Mouse (Mus musculus): ENCODE measurements around the gene Ly86. TPM values are rescaled to one million over a fixed set of nuclear protein-coding genes. Genes with fewer than 3 reads are reported as not detected.

Gene Ly86
- total and polyA plus RNA-seq, 3 experiments: not detected

- no peaks in the 10 kb centered on the region for H3K79me2 ChIP-seq (ENCODE audit: control insufficient read depth, insufficient read depth, low read length, poor library complexity)
- H3K9ac ChIP-seq (ENCODE audit: control insufficient read depth, low read depth, low read length, poor library complexity, severe bottlenecking): no peak overlapping the region
- no peak for DNase-seq (ENCODE audit: low read depth, low spot score)
- no peak for TF ChIP-seq MAFK (IDR thresholded peaks at IDR 0.05; ENCODE audit: borderline replicate concordance, low read depth, low read length)
- no peak for TF ChIP-seq CHD2 (IDR thresholded peaks at IDR 0.05; ENCODE audit: low read length)
- TF ChIP-seq MXI1 (IDR thresholded peaks at IDR 0.05; ENCODE audit: low read depth, low read length): no peak
- TF ChIP-seq KAT2A (conservative IDR thresholded peaks at IDR 0.05; ENCODE audit: low read depth, low read length): no peak
- no peak for TF ChIP-seq TAL1 (IDR thresholded peaks at IDR 0.05; ENCODE audit: low read length)
- TF ChIP-seq JUND (IDR thresholded peaks at IDR 0.05; ENCODE audit: low read depth, low read length): no peak
- no peak for TF ChIP-seq CHD1 (IDR thresholded peaks at IDR 0.05; ENCODE audit: low read depth, low read length)
- no peak for TF ChIP-seq POLR2AphosphoS2 (IDR thresholded peaks at IDR 0.05; ENCODE audit: low read length)
- TF ChIP-seq POLR2AphosphoS5 (IDR thresholded peaks at IDR 0.05; ENCODE audit: borderline replicate concordance, low read depth, low read length): no peak
- TF ChIP-seq MAX (IDR thresholded peaks at IDR 0.05; ENCODE audit: low read length): no peak
- TF ChIP-seq SIN3A (IDR thresholded peaks at IDR 0.05; ENCODE audit: low read length): no peak
- no peak for TF ChIP-seq MAZ (IDR thresholded peaks at IDR 0.05; ENCODE audit: low read depth, low read length)
- no peak for TF ChIP-seq GATA1 (IDR thresholded peaks at IDR 0.05; ENCODE audit: low read depth, low read length)
- no peak for TF ChIP-seq MYB (IDR thresholded peaks at IDR 0.05; ENCODE audit: low read depth, low read length)
- no peak for TF ChIP-seq ZKSCAN1 (IDR thresholded peaks at IDR 0.05; ENCODE audit: low read depth, low read length)
- no peak for TF ChIP-seq NRF1 (IDR thresholded peaks at IDR 0.05; ENCODE audit: insufficient read depth, low read depth, low read length, poor library complexity, severe bottlenecking)
- no peak for TF ChIP-seq POLR2A (IDR thresholded peaks at IDR 0.05; ENCODE audit: control insufficient read depth in 1 of 2, insufficient read depth in 1 of 2, low read depth in 1 of 2, low read length in 2 of 2, poor library complexity in 1 of 2)
- no peak overlapping the region for H3K4me3 ChIP-seq (ENCODE audit: control insufficient read depth in 1 of 2, insufficient read depth in 1 of 2, low read depth in 2 of 2, low read length in 2 of 2)
- no peaks in the 10 kb centered on the region for H3K9me3 ChIP-seq (replicated peaks; ENCODE audit: insufficient read depth, low read length)
- no peak overlapping the region for H3K27ac ChIP-seq (ENCODE audit: control insufficient read depth, low read depth, low read length)
- peaks cover 0 to 3% of the 10 kb centered on the region in 2 experiments; a peak in 1 of 4 replicates for H3K4me1 ChIP-seq (ENCODE audit: control insufficient read depth in 1 of 2, insufficient read depth in 2 of 2, low read length in 2 of 2)
- H3K36me3 ChIP-seq (ENCODE audit: control insufficient read depth in 1 of 2, insufficient read depth in 2 of 2, low read length in 2 of 2): no peaks in the 10 kb centered on the region
- no peaks in the 10 kb centered on the region for H3K27me3 ChIP-seq (ENCODE audit: control insufficient read depth in 1 of 2, insufficient read depth in 2 of 2, low read length in 2 of 2)
These were observed 106.0 kb downstream of the Ly86 start for GRCm38 (mm10) chr13:37451021-37451420.

GRCm38 (mm10) chr13:37451471-37451870, 106.5 kb downstream of the Ly86 start:
- Histone ChIP-seq H3K9ac (ENCODE audit: control insufficient read depth, low read depth, low read length, poor library complexity, severe bottlenecking) (no peak overlapping the region), H3K4me1 (ENCODE audit: control insufficient read depth in 1 of 2, insufficient read depth in 2 of 2, low read length in 2 of 2) (peaks cover 0 to 3% of the 10 kb centered on the region in 2 experiments; a peak in 1 of 4 replicates), H3K9me3 (replicated peaks; ENCODE audit: insufficient read depth, low read length) (no peaks in the 10 kb centered on the region), H3K36me3 (ENCODE audit: control insufficient read depth in 1 of 2, insufficient read depth in 2 of 2, low read length in 2 of 2) (no peaks in the 10 kb centered on the region), H3K79me2 (ENCODE audit: control insufficient read depth, insufficient read depth, low read length, poor library complexity) (no peaks in the 10 kb centered on the region), H3K4me3 (ENCODE audit: control insufficient read depth in 1 of 2, insufficient read depth in 1 of 2, low read depth in 2 of 2, low read length in 2 of 2) (no peak overlapping the region), H3K27ac (ENCODE audit: control insufficient read depth, low read depth, low read length) (no peak overlapping the region), H3K27me3 (ENCODE audit: control insufficient read depth in 1 of 2, insufficient read depth in 2 of 2, low read length in 2 of 2) (no peaks in the 10 kb centered on the region)
- no peak for TF ChIP-seq ZNF384 (IDR thresholded peaks at IDR 0.05; ENCODE audit: low read depth, low read length)
- no peak for TF ChIP-seq JUND (IDR thresholded peaks at IDR 0.05; ENCODE audit: low read depth, low read length)
- no peak for TF ChIP-seq CHD2 (IDR thresholded peaks at IDR 0.05; ENCODE audit: low read length)
- TF ChIP-seq HCFC1 (IDR thresholded peaks at IDR 0.05; ENCODE audit: low read depth, low read length): no peak
- TF ChIP-seq POLR2AphosphoS2 (IDR thresholded peaks at IDR 0.05; ENCODE audit: low read length): no peak
- TF ChIP-seq MAFK (IDR thresholded peaks at IDR 0.05; ENCODE audit: borderline replicate concordance, low read depth, low read length): no peak
- no peak for TF ChIP-seq SMC3 (IDR thresholded peaks at IDR 0.05; ENCODE audit: low read depth, low read length)
- TF ChIP-seq ZMIZ1 (IDR thresholded peaks at IDR 0.05; ENCODE audit: low read depth, low read length): no peak
- no peak for TF ChIP-seq E2F4 (IDR thresholded peaks at IDR 0.05; ENCODE audit: borderline replicate concordance, low read depth, low read length)
- TF ChIP-seq MEF2A (IDR thresholded peaks at IDR 0.05; ENCODE audit: extremely low read depth, insufficient replicate concordance, low read depth, low read length, poor library complexity, severe bottlenecking): no peak
- TF ChIP-seq MYC (IDR thresholded peaks at IDR 0.05; ENCODE audit: low read depth, low read length): no peak
- TF ChIP-seq USF1 (IDR thresholded peaks at IDR 0.05; ENCODE audit: low read depth, low read length): no peak
- TF ChIP-seq ETS1 (IDR thresholded peaks at IDR 0.05; ENCODE audit: low read depth, low read length): no peak
- TF ChIP-seq USF2 (IDR thresholded peaks at IDR 0.05; ENCODE audit: borderline replicate concordance in 1 of 2, insufficient read depth in 1 of 2, low read depth in 1 of 2, low read length in 2 of 2): no peak
- TF ChIP-seq SIN3A (IDR thresholded peaks at IDR 0.05; ENCODE audit: low read length): no peak
- TF ChIP-seq RCOR1 (IDR thresholded peaks at IDR 0.05; ENCODE audit: low read depth, low read length): no peak
- TF ChIP-seq CHD1 (IDR thresholded peaks at IDR 0.05; ENCODE audit: low read depth, low read length): no peak
- TF ChIP-seq GATA1 (IDR thresholded peaks at IDR 0.05; ENCODE audit: low read depth, low read length): no peak
- peak; percentile 69 for DNase-seq (ENCODE audit: low read depth, low spot score)

All from MEL (cell line).